Mouse (Mus musculus): Measurements from ENCODE around the gene Col6a6. TPM values are rescaled to one million over a fixed set of nuclear protein-coding genes. Genes with fewer than 3 reads are reported as not detected.

Col6a6 gene
- polyA plus RNA-seq, 1 experiment from 2014 or later: 3.1 TPM

DNA sequence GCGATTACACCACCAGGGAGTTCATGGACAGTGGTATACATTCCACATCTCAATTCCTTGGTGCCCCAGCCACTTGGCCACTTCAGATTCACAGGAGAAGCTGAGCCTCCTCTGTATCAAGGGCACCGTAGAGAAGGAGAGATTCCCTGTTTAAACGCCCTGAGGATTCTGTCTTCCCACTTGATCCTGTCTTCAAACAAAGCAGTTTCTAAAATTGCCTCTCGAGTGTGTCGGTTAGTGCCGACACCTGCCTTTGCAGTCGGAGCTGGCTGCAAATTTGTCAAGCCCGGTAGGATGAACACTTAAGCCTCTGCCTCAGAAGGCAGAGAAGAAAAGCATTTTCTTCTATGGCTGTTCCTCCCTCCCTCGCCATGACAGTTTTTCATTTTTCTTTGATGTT lies 134.9 kb downstream of the Col6a6 start:
- Histone ChIP-seq H3K9ac (ENCODE audit: low read length) (no peak overlapping the region), H3K4me2 (ENCODE audit: low read depth, low read length) (no peak overlapping the region), H3K27ac (ENCODE audit: low read length) (no peak overlapping the region), H3K36me3 (ENCODE audit: control insufficient read depth, insufficient read depth) (peaks cover 5% of the 10 kb centered on the region), H3K27me3 (ENCODE audit: control insufficient read depth, insufficient read depth, low read length) (no peaks in the 10 kb centered on the region), H3K4me3 (ENCODE audit: low read length) (no peak overlapping the region), H3K9me3 (replicated peaks; ENCODE audit: control insufficient read depth, low read length) (no peaks in the 10 kb centered on the region), H3K4me1 (ENCODE audit: control insufficient read depth, insufficient read depth, low read length) (peaks cover 15% of the 10 kb centered on the region)
- 59% methylated on average over 9 of the region's 9 CpGs for WGBS
- no peak for ATAC-seq (replicated peaks; ENCODE audit: extremely low read depth, insufficient read depth, low FRiP score)

DNA sequence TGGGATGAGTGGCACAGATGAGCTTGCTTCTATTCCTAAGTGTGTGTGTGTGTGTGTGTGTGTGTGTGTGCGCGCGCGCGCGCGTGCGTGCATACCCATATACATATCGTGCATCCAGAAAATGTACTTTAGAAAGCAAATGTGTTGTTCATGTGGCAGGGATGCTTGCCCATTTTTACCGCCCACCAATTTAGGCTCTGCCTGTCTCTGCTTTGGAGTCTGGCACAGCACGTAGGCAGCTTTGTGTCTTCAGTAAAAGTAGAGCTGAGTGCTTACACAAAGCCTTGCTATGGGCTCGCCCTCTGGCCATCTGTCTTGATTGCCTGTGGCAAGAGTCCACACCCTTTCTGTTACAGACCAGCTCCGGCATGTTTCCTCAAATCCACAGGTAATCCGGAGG lies 135.5 kb downstream of the Col6a6 start:
- 92% methylated on average over 14 of the region's 14 CpGs for WGBS
- ATAC-seq (replicated peaks; ENCODE audit: extremely low read depth, insufficient read depth, low FRiP score): no peak
- H3K27me3 ChIP-seq (ENCODE audit: control insufficient read depth, insufficient read depth, low read length): no peaks in the 10 kb centered on the region

DNA sequence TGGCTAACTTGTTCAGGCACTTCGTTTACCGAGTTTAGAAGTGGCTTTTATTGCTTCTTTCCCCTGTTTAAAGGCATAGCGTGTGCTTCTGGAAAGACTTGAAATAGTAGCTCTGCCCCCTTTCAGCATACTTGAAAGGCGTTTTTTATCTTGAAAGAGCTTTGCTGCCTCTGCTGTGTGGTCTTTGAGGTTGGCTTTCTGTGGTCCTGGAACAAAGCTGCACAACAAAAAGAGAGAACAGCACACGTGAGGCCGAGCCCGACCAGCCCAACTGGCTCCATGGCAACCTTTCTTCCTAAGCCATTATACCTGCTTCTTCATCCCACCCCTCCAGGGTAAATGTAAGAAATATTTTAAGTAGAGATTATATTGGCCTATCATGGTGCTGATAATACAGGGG lies 138.5 kb downstream of the Col6a6 start:
- Histone ChIP-seq H3K9ac (ENCODE audit: low read length) (no peak overlapping the region), H3K9me3 (replicated peaks; ENCODE audit: control insufficient read depth, low read length) (no peaks in the 10 kb centered on the region), H3K27ac (ENCODE audit: low read length) (no peak overlapping the region), H3K4me1 (ENCODE audit: control insufficient read depth, insufficient read depth, low read length) (peaks cover 8% of the 10 kb centered on the region), H3K27me3 (ENCODE audit: control insufficient read depth, insufficient read depth, low read length) (no peaks in the 10 kb centered on the region), H3K4me3 (ENCODE audit: low read length) (no peak overlapping the region), H3K4me2 (ENCODE audit: low read depth, low read length) (no peak overlapping the region), H3K36me3 (ENCODE audit: control insufficient read depth, insufficient read depth) (peaks cover 28% of the 10 kb centered on the region)
- ATAC-seq (replicated peaks; ENCODE audit: extremely low read depth, insufficient read depth, low FRiP score): no peak
- 57% methylated on average over 7 of the region's 7 CpGs for WGBS

More for the DNA sequence above, 135.5 kb downstream of the Col6a6 start:
- Histone ChIP-seq H3K4me2 (ENCODE audit: low read depth, low read length) (no peak overlapping the region), H3K4me1 (ENCODE audit: control insufficient read depth, insufficient read depth, low read length) (peaks cover 12% of the 10 kb centered on the region), H3K9ac (ENCODE audit: low read length) (no peak overlapping the region), H3K27ac (ENCODE audit: low read length) (no peak overlapping the region), H3K4me3 (ENCODE audit: low read length) (no peak overlapping the region), H3K36me3 (ENCODE audit: control insufficient read depth, insufficient read depth) (peaks cover 11% of the 10 kb centered on the region), H3K9me3 (replicated peaks; ENCODE audit: control insufficient read depth, low read length) (no peaks in the 10 kb centered on the region)

DNA sequence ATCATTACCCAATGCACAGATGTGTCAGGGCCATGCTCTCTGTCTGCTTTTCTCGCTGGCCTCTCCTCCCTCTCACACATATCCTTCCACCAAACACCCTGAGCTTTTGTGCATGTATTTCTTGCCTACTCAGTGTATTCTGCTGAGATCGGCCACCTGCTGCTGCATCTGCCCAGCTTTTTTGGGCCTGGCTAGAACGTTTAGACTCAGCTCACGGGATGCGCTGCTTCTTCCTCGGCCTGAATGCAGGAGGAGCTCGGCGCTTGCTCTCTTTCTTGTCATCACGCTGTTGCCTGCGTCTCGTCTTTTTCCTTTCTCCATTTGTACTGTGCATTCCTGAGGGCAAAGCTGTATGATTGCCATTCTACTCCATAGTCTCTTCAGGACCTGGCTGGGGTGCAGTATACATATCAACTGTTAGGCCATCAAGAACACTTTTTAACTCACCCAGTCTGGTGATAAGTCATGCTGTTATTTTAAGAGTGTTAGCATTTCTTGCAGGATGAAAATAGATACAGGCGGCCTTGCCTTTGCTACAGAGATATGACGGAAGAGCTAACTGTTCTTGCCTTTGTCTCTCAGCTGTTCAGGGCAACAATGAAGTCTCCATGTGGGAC lies 143.3 kb downstream of the Col6a6 start:
- Histone ChIP-seq H3K27ac (ENCODE audit: low read length) (peak overlapping the region; percentile 83), H3K36me3 (ENCODE audit: control insufficient read depth, insufficient read depth) (peaks cover 34% of the 10 kb centered on the region), H3K27me3 (ENCODE audit: control insufficient read depth, insufficient read depth, low read length) (no peaks in the 10 kb centered on the region), H3K4me1 (ENCODE audit: control insufficient read depth, insufficient read depth, low read length) (peaks cover 17% of the 10 kb centered on the region), H3K4me2 (ENCODE audit: low read depth, low read length) (peak overlapping the region; percentile 33), H3K9me3 (replicated peaks; ENCODE audit: control insufficient read depth, low read length) (no peaks in the 10 kb centered on the region), H3K9ac (ENCODE audit: low read length) (no peak overlapping the region; the same call in 1 of the 2 replicates), H3K4me3 (ENCODE audit: low read length) (no peak overlapping the region)
- ATAC-seq (replicated peaks; ENCODE audit: extremely low read depth, insufficient read depth, low FRiP score): peak; percentile 86
- 38% methylated on average over 13 of the region's 13 CpGs for WGBS

DNA sequence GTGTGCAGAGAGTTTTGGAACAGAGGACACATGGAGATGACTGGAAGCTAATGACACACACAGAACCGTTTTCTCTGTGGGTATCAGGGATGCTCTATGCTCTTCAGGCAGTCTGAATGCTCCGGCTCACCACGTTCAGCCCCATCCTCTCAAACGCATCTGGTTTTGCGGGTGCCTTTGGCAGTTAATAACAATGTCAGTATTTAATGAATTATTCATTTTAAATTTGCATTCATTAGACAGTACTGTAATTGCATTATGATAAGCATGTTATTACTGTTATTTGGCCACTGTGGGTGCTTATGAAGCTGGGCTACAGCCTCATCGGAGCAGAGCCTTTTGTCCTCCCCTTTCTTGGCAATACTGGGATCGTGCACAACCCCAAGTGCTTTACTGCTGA lies 146.6 kb downstream of the Col6a6 start:
- H3K4me2 ChIP-seq (ENCODE audit: low read depth, low read length): no peak overlapping the region
- H3K4me1 ChIP-seq (ENCODE audit: control insufficient read depth, insufficient read depth, low read length): peaks cover 17% of the 10 kb centered on the region
- H3K9me3 ChIP-seq (replicated peaks; ENCODE audit: control insufficient read depth, low read length): no peaks in the 10 kb centered on the region
- no peak for ATAC-seq (replicated peaks; ENCODE audit: extremely low read depth, insufficient read depth, low FRiP score)
- no peak overlapping the region for H3K27ac ChIP-seq (ENCODE audit: low read length)
- no peaks in the 10 kb centered on the region for H3K27me3 ChIP-seq (ENCODE audit: control insufficient read depth, insufficient read depth, low read length)
- WGBS: 94% methylated on average over 7 of the region's 7 CpGs
- H3K4me3 ChIP-seq (ENCODE audit: low read length): no peak overlapping the region
- no peak overlapping the region for H3K9ac ChIP-seq (ENCODE audit: low read length)
- peaks cover 34% of the 10 kb centered on the region for H3K36me3 ChIP-seq (ENCODE audit: control insufficient read depth, insufficient read depth)

DNA sequence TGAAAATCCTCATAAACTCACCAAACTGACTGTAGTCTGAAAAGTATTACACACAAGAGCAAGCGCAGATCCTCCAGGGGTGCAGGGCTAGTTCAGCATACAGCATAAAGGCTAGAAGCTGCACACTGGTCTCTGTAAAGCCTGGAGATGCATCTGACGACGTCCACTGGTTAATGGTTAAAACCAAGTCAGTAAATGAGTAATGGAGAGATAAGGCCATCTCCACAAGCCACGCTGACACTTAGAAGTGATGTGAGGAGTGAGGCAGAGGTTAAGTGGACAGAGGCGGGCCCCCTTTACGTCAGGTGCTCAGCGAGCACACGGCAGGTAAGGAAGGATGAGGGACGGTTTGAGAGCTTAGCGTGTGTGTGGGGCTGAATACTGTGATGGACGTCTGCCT lies 152.0 kb downstream of the Col6a6 start:
- WGBS: 81% methylated on average over 11 of the region's 11 CpGs
- peaks cover 28% of the 10 kb centered on the region for H3K36me3 ChIP-seq (ENCODE audit: control insufficient read depth, insufficient read depth)
- H3K27ac ChIP-seq (ENCODE audit: low read length): no peak overlapping the region
- H3K9me3 ChIP-seq (replicated peaks; ENCODE audit: control insufficient read depth, low read length): no peaks in the 10 kb centered on the region
- H3K4me3 ChIP-seq (ENCODE audit: low read length): no peak overlapping the region
- H3K27me3 ChIP-seq (ENCODE audit: control insufficient read depth, insufficient read depth, low read length): no peaks in the 10 kb centered on the region
- no peak overlapping the region for H3K9ac ChIP-seq (ENCODE audit: low read length)
- no peak for ATAC-seq (replicated peaks; ENCODE audit: extremely low read depth, insufficient read depth, low FRiP score)
- no peak overlapping the region for H3K4me2 ChIP-seq (ENCODE audit: low read depth, low read length)
- H3K4me1 ChIP-seq (ENCODE audit: control insufficient read depth, insufficient read depth, low read length): no peaks in the 10 kb centered on the region

DNA sequence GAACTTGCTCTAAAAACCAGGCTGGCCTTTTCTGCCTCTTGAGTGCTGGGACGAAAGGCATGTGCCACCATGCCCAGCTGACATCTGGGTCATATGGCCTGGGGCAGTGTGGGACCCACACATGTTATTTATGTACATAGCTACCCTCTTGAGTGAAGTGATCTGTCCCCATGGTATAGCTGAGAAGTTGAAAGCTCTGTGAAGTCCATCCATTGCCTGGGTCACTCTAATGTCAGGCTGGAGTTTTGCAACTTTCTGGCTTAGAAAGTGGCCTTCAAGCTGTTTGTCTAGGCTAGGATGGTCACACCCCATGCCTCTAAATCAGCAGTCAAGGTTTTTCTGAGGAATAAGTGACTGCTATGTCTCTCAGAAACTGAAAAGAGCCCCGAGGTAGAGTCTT lies 155.9 kb downstream of the Col6a6 start:
- no peaks in the 10 kb centered on the region for H3K9me3 ChIP-seq (replicated peaks; ENCODE audit: control insufficient read depth, low read length)
- H3K27me3 ChIP-seq (ENCODE audit: control insufficient read depth, insufficient read depth, low read length): no peaks in the 10 kb centered on the region
- no peak overlapping the region for H3K4me2 ChIP-seq (ENCODE audit: low read depth, low read length)
- H3K27ac ChIP-seq (ENCODE audit: low read length): no peak overlapping the region
- ATAC-seq (replicated peaks; ENCODE audit: extremely low read depth, insufficient read depth, low FRiP score): no peak
- WGBS: 69% methylated on average over 2 of the region's 2 CpGs
- peaks cover 24% of the 10 kb centered on the region for H3K36me3 ChIP-seq (ENCODE audit: control insufficient read depth, insufficient read depth)
- H3K4me3 ChIP-seq (ENCODE audit: low read length): no peak overlapping the region
- H3K4me1 ChIP-seq (ENCODE audit: control insufficient read depth, insufficient read depth, low read length): no peaks in the 10 kb centered on the region
- no peak overlapping the region for H3K9ac ChIP-seq (ENCODE audit: low read length)

DNA sequence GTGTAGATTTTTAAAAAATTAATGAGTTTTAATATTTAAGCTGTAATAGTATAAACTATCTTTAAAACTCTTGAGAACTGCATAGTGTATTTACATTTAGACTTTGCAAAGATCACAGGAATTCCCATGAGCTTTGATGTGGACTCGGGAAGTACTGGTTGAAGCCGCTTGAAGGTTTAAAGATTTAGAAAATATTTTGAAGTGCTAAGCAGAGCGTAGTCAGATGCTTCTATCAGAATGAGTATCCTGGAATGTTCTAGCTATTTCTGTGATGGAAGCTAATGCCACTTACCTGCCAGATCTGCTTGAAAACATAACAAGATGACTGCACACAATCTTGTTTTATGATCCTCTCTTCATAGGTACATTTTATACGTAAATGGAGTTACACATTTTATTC lies 157.0 kb downstream of the Col6a6 start:
- Histone ChIP-seq H3K36me3 (ENCODE audit: control insufficient read depth, insufficient read depth) (peaks cover 22% of the 10 kb centered on the region), H3K9ac (ENCODE audit: low read length) (no peak overlapping the region), H3K27me3 (ENCODE audit: control insufficient read depth, insufficient read depth, low read length) (no peaks in the 10 kb centered on the region), H3K27ac (ENCODE audit: low read length) (no peak overlapping the region), H3K4me1 (ENCODE audit: control insufficient read depth, insufficient read depth, low read length) (no peaks in the 10 kb centered on the region), H3K4me3 (ENCODE audit: low read length) (no peak overlapping the region), H3K9me3 (replicated peaks; ENCODE audit: control insufficient read depth, low read length) (no peaks in the 10 kb centered on the region), H3K4me2 (ENCODE audit: low read depth, low read length) (no peak overlapping the region)
- no peak for ATAC-seq (replicated peaks; ENCODE audit: extremely low read depth, insufficient read depth, low FRiP score)
- WGBS: 83% methylated on average over 4 of the region's 4 CpGs

DNA sequence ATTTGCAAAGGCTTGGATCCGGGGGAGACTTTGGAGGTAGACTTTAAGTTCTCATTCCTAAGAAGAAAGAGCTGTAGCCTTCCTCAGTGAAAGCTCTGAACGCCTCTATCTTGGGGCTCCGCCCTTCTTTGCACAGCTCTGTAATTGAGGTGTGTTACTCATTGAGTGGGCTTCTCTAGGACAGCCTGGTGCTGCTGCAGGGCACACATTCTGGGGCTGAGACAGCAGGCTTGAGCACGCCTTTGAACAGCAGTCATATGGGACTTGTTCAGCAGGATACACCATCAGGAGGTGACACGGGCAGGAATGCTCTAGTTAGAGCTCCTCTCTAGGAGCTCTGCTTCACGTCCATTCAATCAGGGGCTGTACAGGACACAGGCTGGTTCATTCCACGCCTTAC lies 162.7 kb downstream of the Col6a6 start:
- Histone ChIP-seq H3K27me3 (ENCODE audit: control insufficient read depth, insufficient read depth, low read length) (no peaks in the 10 kb centered on the region), H3K4me3 (ENCODE audit: low read length) (no peak overlapping the region), H3K27ac (ENCODE audit: low read length) (no peak overlapping the region), H3K9ac (ENCODE audit: low read length) (no peak overlapping the region), H3K36me3 (ENCODE audit: control insufficient read depth, insufficient read depth) (peaks cover 40% of the 10 kb centered on the region), H3K9me3 (replicated peaks; ENCODE audit: control insufficient read depth, low read length) (no peaks in the 10 kb centered on the region), H3K4me2 (ENCODE audit: low read depth, low read length) (no peak overlapping the region), H3K4me1 (ENCODE audit: control insufficient read depth, insufficient read depth, low read length) (no peaks in the 10 kb centered on the region)
- 83% methylated on average over 7 of the region's 7 CpGs for WGBS
- no peak for ATAC-seq (replicated peaks; ENCODE audit: extremely low read depth, insufficient read depth, low FRiP score)
